Mouse (Mus musculus): Measurements from ENCODE around the gene Tbr1. TPM values are rescaled to one million over a fixed set of nuclear protein-coding genes. Genes with fewer than 3 reads are reported as not detected.

Tbr1 gene
- polyA plus RNA-seq, 1 experiment from 2014 or later = 0.24 TPM

DNA sequence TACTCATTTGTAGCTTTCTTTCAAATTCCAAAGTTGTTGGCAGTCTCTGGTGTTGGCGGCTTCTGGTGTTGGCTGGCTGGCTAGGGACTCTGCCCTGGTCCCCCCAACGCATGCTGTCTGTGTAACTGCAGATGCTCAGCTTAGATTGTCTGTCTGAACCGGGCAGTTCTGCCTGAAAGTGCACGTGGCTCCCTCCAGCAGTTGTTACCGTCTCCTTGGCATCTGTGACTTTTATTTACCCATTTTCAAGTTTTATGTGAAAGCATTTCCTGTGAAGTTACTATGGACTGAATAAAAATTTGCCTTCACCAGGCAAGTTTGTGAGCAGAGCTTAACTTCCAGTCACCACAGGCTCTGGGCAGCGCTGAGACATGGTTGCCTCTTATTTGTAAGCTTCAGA lies 6.0 kb downstream of the Tbr1 start:
- peaks cover 13% of the 10 kb centered on the region for H3K4me1 ChIP-seq (ENCODE audit: control insufficient read depth, insufficient read depth, low read length)
- H3K4me3 ChIP-seq (ENCODE audit: low read depth, low read length) = no peak overlapping the region
- no peak overlapping the region for H3K9ac ChIP-seq (ENCODE audit: low read depth, low read length)
- ATAC-seq (replicated peaks; ENCODE audit: insufficient number of reproducible peaks, low FRiP score, low TSS enrichment) = no peak
- 1% methylated on average over 6 of the region's 6 CpGs for WGBS (ENCODE audit: insufficient replicate concordance)
- no peak overlapping the region for H3K27ac ChIP-seq (ENCODE audit: low read depth, low read length)
- H3K27me3 ChIP-seq (ENCODE audit: control insufficient read depth, insufficient read depth, low read length) = peaks cover 73% of the 10 kb centered on the region
- H3K4me2 ChIP-seq = no peak overlapping the region
- no peaks in the 10 kb centered on the region for H3K9me3 ChIP-seq (replicated peaks; ENCODE audit: control insufficient read depth, low read length)
- H3K36me3 ChIP-seq (ENCODE audit: control insufficient read depth, insufficient read depth, low read length) = no peaks in the 10 kb centered on the region

DNA sequence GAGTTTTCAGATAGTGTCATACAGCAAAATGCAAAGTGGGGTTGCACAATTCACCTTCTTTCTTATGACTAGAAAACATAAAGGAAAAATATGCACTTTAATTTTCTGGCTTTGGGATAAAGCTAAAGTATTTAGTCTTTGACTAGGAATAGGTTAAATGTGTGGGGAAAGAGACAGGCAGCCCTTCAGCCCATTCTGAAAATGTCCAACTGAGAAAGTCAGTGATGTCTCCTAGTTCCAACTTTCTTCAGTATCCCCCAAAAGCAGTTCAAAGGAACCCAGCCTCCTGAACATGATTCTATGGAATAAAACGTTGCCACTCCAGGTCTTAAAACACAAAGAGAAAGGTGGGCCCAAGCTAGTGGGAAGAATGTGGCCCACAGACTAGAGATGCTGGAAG lies 6.7 kb downstream of the Tbr1 start:
- ATAC-seq (replicated peaks; ENCODE audit: insufficient number of reproducible peaks, low FRiP score, low TSS enrichment) = no peak
- H3K4me1 ChIP-seq (ENCODE audit: control insufficient read depth, insufficient read depth, low read length) = peaks cover 13% of the 10 kb centered on the region
- no peak overlapping the region for H3K4me2 ChIP-seq
- no peak overlapping the region for H3K4me3 ChIP-seq (ENCODE audit: low read depth, low read length)
- H3K27ac ChIP-seq (ENCODE audit: low read depth, low read length) = no peak overlapping the region
- WGBS (ENCODE audit: insufficient replicate concordance) = 3% methylated on average over 1 of the region's 1 CpGs
- H3K9me3 ChIP-seq (replicated peaks; ENCODE audit: control insufficient read depth, low read length) = no peaks in the 10 kb centered on the region
- H3K9ac ChIP-seq (ENCODE audit: low read depth, low read length) = no peak overlapping the region
- H3K36me3 ChIP-seq (ENCODE audit: control insufficient read depth, insufficient read depth, low read length) = no peaks in the 10 kb centered on the region
- H3K27me3 ChIP-seq (ENCODE audit: control insufficient read depth, insufficient read depth, low read length) = peaks cover 76% of the 10 kb centered on the region

DNA sequence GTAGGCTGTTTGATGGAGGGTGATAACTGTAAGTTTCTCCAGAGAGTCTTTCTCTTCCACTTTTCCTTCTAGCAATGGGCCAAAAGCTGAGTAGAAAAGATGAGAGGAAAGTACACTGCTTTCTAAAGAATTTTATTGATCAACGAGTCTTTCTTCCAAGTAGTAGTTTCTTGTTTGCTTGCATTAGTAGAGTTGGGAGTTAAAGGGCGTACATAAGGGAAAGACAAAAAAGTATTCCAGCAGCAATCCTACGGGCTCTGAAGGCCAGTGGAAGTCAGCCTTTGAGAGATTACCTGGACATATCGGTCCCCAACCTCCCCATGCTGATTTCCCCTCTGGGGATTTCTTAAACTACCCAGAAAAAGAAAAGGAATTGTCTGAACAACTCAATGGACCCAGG lies 8.0 kb downstream of the Tbr1 start:
- 31% methylated on average over 4 of the region's 4 CpGs for WGBS (ENCODE audit: insufficient replicate concordance)
- H3K9me3 ChIP-seq (replicated peaks; ENCODE audit: control insufficient read depth, low read length) = no peaks in the 10 kb centered on the region
- no peaks in the 10 kb centered on the region for H3K36me3 ChIP-seq (ENCODE audit: control insufficient read depth, insufficient read depth, low read length)
- H3K27ac ChIP-seq (ENCODE audit: low read depth, low read length) = no peak overlapping the region
- peaks cover 10% of the 10 kb centered on the region for H3K4me1 ChIP-seq (ENCODE audit: control insufficient read depth, insufficient read depth, low read length)
- no peak overlapping the region for H3K4me2 ChIP-seq
- H3K27me3 ChIP-seq (ENCODE audit: control insufficient read depth, insufficient read depth, low read length) = peaks cover 72% of the 10 kb centered on the region
- no peak for ATAC-seq (replicated peaks; ENCODE audit: insufficient number of reproducible peaks, low FRiP score, low TSS enrichment)
- no peak overlapping the region for H3K4me3 ChIP-seq (ENCODE audit: low read depth, low read length)
- H3K9ac ChIP-seq (ENCODE audit: low read depth, low read length) = no peak overlapping the region

DNA sequence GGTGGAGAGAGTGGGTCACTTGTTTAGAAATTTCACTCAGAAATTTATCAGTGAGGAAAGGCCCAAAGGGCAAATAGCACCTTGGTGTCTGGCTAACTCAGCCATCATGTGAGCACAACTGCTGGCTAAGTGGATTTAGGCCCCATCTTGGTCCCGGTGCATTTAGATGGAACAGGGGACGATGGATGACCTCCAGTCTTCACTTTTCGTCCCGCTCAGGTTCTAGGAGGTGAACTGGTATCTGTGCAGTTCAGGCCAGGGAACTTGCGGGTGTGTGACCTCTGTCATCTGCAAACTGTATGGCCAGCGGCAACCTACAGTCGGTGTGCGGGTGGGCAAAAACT lies 8.4 kb downstream of the Tbr1 start:
- Histone ChIP-seq H3K4me1 (ENCODE audit: control insufficient read depth, insufficient read depth, low read length) (peaks cover 13% of the 10 kb centered on the region), H3K27ac (ENCODE audit: low read depth, low read length) (no peak overlapping the region), H3K27me3 (ENCODE audit: control insufficient read depth, insufficient read depth, low read length) (peaks cover 75% of the 10 kb centered on the region), H3K4me2 (peak overlapping the region; percentile 92), H3K4me3 (ENCODE audit: low read depth, low read length) (peak overlapping the region; percentile 58), H3K9ac (ENCODE audit: low read depth, low read length) (no peak overlapping the region), H3K36me3 (ENCODE audit: control insufficient read depth, insufficient read depth, low read length) (no peaks in the 10 kb centered on the region), H3K9me3 (replicated peaks; ENCODE audit: control insufficient read depth, low read length) (no peaks in the 10 kb centered on the region)
- 3% methylated on average over 8 of the region's 8 CpGs for WGBS (ENCODE audit: insufficient replicate concordance)
- no peak for ATAC-seq (replicated peaks; ENCODE audit: insufficient number of reproducible peaks, low FRiP score, low TSS enrichment)

DNA sequence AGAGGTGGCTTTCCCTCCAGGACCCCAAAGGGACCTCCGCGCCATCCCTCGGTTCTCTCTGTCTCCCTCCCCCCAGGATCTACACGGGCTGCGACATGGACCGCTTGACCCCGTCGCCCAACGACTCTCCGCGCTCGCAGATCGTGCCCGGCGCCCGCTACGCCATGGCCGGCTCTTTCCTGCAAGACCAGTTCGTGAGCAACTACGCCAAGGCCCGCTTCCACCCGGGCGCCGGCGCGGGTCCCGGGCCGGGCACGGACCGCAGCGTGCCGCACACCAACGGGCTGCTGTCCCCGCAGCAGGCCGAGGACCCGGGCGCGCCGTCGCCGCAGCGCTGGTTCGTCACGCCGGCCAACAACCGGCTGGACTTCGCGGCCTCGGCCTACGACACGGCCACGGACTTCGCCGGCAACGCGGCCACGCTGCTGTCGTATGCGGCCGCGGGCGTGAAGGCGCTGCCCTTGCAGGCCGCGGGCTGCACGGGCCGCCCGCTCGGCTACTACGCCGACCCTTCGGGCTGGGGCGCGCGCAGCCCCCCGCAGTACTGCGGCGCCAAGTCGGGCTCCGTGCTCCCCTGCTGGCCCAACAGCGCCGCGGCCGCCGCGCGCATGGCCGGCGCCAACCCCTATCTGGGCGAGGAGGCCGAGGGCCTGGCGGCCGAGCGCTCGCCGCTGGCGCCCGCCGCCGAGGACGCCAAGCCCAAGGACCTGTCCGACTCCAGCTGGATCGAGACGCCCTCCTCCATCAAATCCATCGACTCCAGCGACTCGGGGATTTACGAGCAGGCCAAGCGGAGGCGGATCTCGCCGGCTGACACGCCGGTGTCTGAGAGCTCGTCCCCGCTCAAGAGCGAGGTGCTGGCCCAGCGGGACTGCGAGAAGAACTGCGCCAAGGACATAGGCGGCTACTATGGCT lies 9.0 kb downstream of the Tbr1 start:
- peak; percentile 67 for ATAC-seq (replicated peaks; ENCODE audit: insufficient number of reproducible peaks, low FRiP score, low TSS enrichment)
- Histone ChIP-seq H3K27me3 (ENCODE audit: control insufficient read depth, insufficient read depth, low read length) (peaks cover 76% of the 10 kb centered on the region), H3K4me2 (peak overlapping the region; percentile 92), H3K9ac (ENCODE audit: low read depth, low read length) (peak overlapping the region; percentile 61), H3K4me1 (ENCODE audit: control insufficient read depth, insufficient read depth, low read length) (peaks cover 13% of the 10 kb centered on the region), H3K27ac (ENCODE audit: low read depth, low read length) (no peak overlapping the region), H3K36me3 (ENCODE audit: control insufficient read depth, insufficient read depth, low read length) (no peaks in the 10 kb centered on the region), H3K4me3 (ENCODE audit: low read depth, low read length) (peak overlapping the region; percentile 58), H3K9me3 (replicated peaks; ENCODE audit: control insufficient read depth, low read length) (no peaks in the 10 kb centered on the region)
- WGBS (ENCODE audit: insufficient replicate concordance) = under 1% methylated on average over 93 of the region's 121 CpGs

GRCm38 (mm10) chr2:61812536-61812935 lies 9.8 kb downstream of the Tbr1 start:
- Histone ChIP-seq H3K27ac (ENCODE audit: low read depth, low read length) (no peak overlapping the region), H3K4me2 (peak overlapping the region; percentile 92), H3K27me3 (ENCODE audit: control insufficient read depth, insufficient read depth, low read length) (peaks cover 70% of the 10 kb centered on the region), H3K9me3 (replicated peaks; ENCODE audit: control insufficient read depth, low read length) (no peaks in the 10 kb centered on the region), H3K36me3 (ENCODE audit: control insufficient read depth, insufficient read depth, low read length) (no peaks in the 10 kb centered on the region), H3K9ac (ENCODE audit: low read depth, low read length) (no peak overlapping the region), H3K4me3 (ENCODE audit: low read depth, low read length) (peak overlapping the region; percentile 58), H3K4me1 (ENCODE audit: control insufficient read depth, insufficient read depth, low read length) (peaks cover 8% of the 10 kb centered on the region; the same call in 1 of the 2 replicates)
- WGBS (ENCODE audit: insufficient replicate concordance) = 3% methylated on average over 12 of the region's 12 CpGs
- no peak for ATAC-seq (replicated peaks; ENCODE audit: insufficient number of reproducible peaks, low FRiP score, low TSS enrichment)

- Histone ChIP-seq H3K9me3 (replicated peaks; ENCODE audit: control insufficient read depth, low read length) (no peaks in the 10 kb centered on the region), H3K9ac (ENCODE audit: low read depth, low read length) (no peak overlapping the region), H3K4me3 (ENCODE audit: low read depth, low read length) (no peak overlapping the region), H3K4me2 (no peak overlapping the region), H3K36me3 (ENCODE audit: control insufficient read depth, insufficient read depth, low read length) (no peaks in the 10 kb centered on the region), H3K4me1 (ENCODE audit: control insufficient read depth, insufficient read depth, low read length) (peaks cover 8% of the 10 kb centered on the region; the same call in 1 of the 2 replicates), H3K27me3 (ENCODE audit: control insufficient read depth, insufficient read depth, low read length) (peaks cover 73% of the 10 kb centered on the region), H3K27ac (ENCODE audit: low read depth, low read length) (no peak overlapping the region)
- ATAC-seq (replicated peaks; ENCODE audit: insufficient number of reproducible peaks, low FRiP score, low TSS enrichment) = no peak
- 5% methylated on average over 6 of the region's 6 CpGs for WGBS (ENCODE audit: insufficient replicate concordance)
These were observed 10.4 kb downstream of the Tbr1 start for GRCm38 (mm10) chr2:61813106-61813505.

GRCm38 (mm10) chr2:61813521-61813920 lies 10.8 kb downstream of the Tbr1 start:
- H3K27me3 ChIP-seq (ENCODE audit: control insufficient read depth, insufficient read depth, low read length) = peaks cover 69% of the 10 kb centered on the region
- no peak overlapping the region for H3K4me2 ChIP-seq
- H3K4me1 ChIP-seq (ENCODE audit: control insufficient read depth, insufficient read depth, low read length) = peaks cover 8% of the 10 kb centered on the region; the same call in 1 of the 2 replicates
- no peak overlapping the region for H3K27ac ChIP-seq (ENCODE audit: low read depth, low read length)
- WGBS (ENCODE audit: insufficient replicate concordance) = 23% methylated on average over 1 of the region's 1 CpGs
- no peaks in the 10 kb centered on the region for H3K9me3 ChIP-seq (replicated peaks; ENCODE audit: control insufficient read depth, low read length)
- no peaks in the 10 kb centered on the region for H3K36me3 ChIP-seq (ENCODE audit: control insufficient read depth, insufficient read depth, low read length)
- no peak overlapping the region for H3K9ac ChIP-seq (ENCODE audit: low read depth, low read length)
- ATAC-seq (replicated peaks; ENCODE audit: insufficient number of reproducible peaks, low FRiP score, low TSS enrichment) = no peak
- no peak overlapping the region for H3K4me3 ChIP-seq (ENCODE audit: low read depth, low read length)
